Mouse (Mus musculus) thymus, adult 2 months (tissue): Measurements from ENCODE around the gene Pde10a.

Experiments used
- CTCF ChIP-seq: fragments of 200-500 bp; IDR thresholded peaks from 2 replicates; pipeline ENCODE4 v1.5.1; 2012; ENCODE audit warnings: mild to moderate bottlenecking, control low read depth, low read length, moderate library complexity, borderline replicate concordance; ENCODE audit not compliant: control insufficient read depth, poor library complexity, insufficient read depth; ENCODE audit errors: extremely low read depth
- POLR2A ChIP-seq: fragments of 200-500 bp; IDR thresholded peaks from 2 replicates; pipeline ENCODE4 v1.6.1; 2012; ENCODE audit warnings: mild to moderate bottlenecking, low read length, control low read depth, moderate library complexity; ENCODE audit not compliant: control insufficient read depth, poor library complexity, insufficient read depth; ENCODE audit errors: extremely low read depth

DNA sequence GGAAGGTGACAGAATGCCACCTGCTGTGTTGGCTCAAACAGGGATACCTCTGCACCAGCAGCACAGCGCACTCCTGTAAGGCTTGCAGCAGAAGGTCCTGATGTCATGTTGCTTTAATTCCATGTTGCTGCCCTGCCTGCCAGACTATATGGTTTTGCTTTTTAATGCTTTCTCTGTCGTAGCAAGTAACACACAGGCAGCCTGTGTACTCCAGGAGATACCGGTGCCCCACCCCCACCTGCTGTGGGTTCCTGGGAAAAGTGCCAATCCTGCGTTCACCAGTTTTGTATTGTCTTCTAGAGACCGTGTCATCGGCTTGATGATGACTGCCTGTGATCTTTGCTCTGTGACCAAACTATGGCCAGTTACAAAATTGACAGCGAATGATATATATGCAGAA is 449.3 kb downstream of the Pde10a start:
- TF ChIP-seq CTCF (no peak), POLR2A (no peak)
